Mouse (Mus musculus): ENCODE results near the gene Cacna2d4. TPM values are rescaled to one million over a fixed set of nuclear protein-coding genes. Genes with fewer than 3 reads are reported as not detected.
"Not testable (repeated sequence)": the region's sequence is repeated elsewhere in the genome, so short reads cannot be mapped to it uniquely, and the experiment has no call there.

The Cacna2d4 gene
- total RNA-seq, 1 experiment: 0.04 TPM

DNA sequence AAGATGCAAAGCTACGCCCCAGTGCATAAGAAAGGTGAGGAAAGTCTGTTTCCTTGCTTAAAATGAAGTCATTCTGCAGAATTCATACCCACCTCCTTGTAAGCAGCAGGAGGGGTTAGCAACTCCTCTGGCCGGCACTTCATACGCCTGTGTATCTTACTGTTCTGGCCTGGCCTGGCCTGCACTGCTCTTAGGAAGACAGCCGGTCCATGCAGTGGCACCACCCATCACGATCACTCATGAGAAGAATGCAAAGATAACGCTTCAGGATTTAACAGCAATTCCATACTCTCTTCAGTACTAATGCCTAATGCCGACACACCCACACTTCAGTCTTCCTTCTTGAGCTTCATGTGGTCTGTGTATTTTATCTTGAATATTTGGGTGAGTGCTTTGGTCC is 32.0 kb upstream of the Cacna2d4 start:
- Histone ChIP-seq H3K4me1 (ENCODE audit: control insufficient read depth in 2 of 2, insufficient read depth in 2 of 2, low read length in 2 of 2, poor library complexity in 1 of 2) (peaks cover 0 to 10% of the 10 kb centered on the region in 2 experiments; a peak in 1 of 4 replicates), H3K27ac (ENCODE audit: insufficient read depth, low read depth, low read length, poor library complexity, severe bottlenecking) (no peak overlapping the region)
- in situ Hi-C loops (cut with MboI; ENCODE audit: low sequenced_read_pairs in 2 of 2, unreplicated experiment in 2 of 2): no loop called here

DNA sequence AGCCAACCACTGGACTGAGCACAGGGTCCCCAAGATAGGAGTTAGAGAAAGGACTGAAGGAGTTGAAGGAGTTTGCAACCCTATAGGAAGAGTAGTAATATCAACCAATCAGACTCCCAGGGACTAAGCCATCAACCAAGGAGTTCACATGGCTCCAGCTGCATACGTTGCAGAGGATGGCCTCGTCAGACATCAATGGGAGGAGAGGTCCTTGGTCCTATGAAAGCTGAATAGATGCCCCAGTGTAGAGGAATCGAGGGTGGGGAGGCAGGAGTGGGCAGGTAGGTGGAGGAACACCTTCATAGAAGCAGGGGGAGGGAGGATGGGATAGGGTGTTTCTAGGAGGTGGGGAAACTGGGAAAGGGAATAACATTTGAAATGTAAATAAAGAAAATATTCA is 31.4 kb upstream of the Cacna2d4 start:
- H3K4me3 ChIP-seq (ENCODE audit: insufficient read depth in 1 of 2, low read depth in 1 of 2, low read length in 2 of 2, poor library complexity in 1 of 2, severe bottlenecking in 1 of 2): no peak overlapping the region
- H3K27ac ChIP-seq (ENCODE audit: insufficient read depth, low read depth, low read length, poor library complexity, severe bottlenecking): no peak overlapping the region
- peaks cover 2% of the 10 kb centered on the region; the same call in 1 of the 2 replicates for H3K36me3 ChIP-seq (ENCODE audit: control insufficient read depth, insufficient read depth, low read length, poor library complexity, severe bottlenecking)
- in situ Hi-C loops (cut with MboI; ENCODE audit: low sequenced_read_pairs in 2 of 2, unreplicated experiment in 2 of 2): no loop called here
- no peak overlapping the region for H3K9ac ChIP-seq (ENCODE audit: insufficient read depth, low read depth, low read length, poor library complexity, severe bottlenecking)
- peaks cover 0 to 6% of the 10 kb centered on the region in 2 experiments; a peak in 1 of 4 replicates for H3K4me1 ChIP-seq (ENCODE audit: control insufficient read depth in 2 of 2, insufficient read depth in 2 of 2, low read length in 2 of 2, poor library complexity in 1 of 2)
- no peak for DNase-seq (ENCODE audit: low read depth, low spot score)
- H3K9me3 ChIP-seq (ENCODE audit: control insufficient read depth, insufficient read depth, low read depth, low read length): no peaks in the 10 kb centered on the region
- no peak for TF ChIP-seq MAFK (IDR thresholded peaks at IDR 0.05; ENCODE audit: insufficient read depth, low read depth, low read length)
- TF ChIP-seq ZNF384 (IDR thresholded peaks at IDR 0.05; ENCODE audit: low read depth, low read length): no peak
- TF ChIP-seq CHD2 (IDR thresholded peaks at IDR 0.05; ENCODE audit: low read depth, low read length): no peak
- TF ChIP-seq ZC3H11A (IDR thresholded peaks at IDR 0.05; ENCODE audit: borderline replicate concordance, low read depth, low read length): no peak
- TF ChIP-seq HCFC1 (IDR thresholded peaks at IDR 0.05; ENCODE audit: borderline replicate concordance, insufficient read depth, low read length): no peak

More for the DNA sequence above, 32.0 kb upstream of the Cacna2d4 start:
- no peak for TF ChIP-seq MAFK (IDR thresholded peaks at IDR 0.05; ENCODE audit: insufficient read depth, low read depth, low read length)
- no peak for TF ChIP-seq ZC3H11A (IDR thresholded peaks at IDR 0.05; ENCODE audit: borderline replicate concordance, low read depth, low read length)
- TF ChIP-seq CHD2 (IDR thresholded peaks at IDR 0.05; ENCODE audit: low read depth, low read length): no peak
- TF ChIP-seq ZNF384 (IDR thresholded peaks at IDR 0.05; ENCODE audit: low read depth, low read length): no peak
- TF ChIP-seq HCFC1 (IDR thresholded peaks at IDR 0.05; ENCODE audit: borderline replicate concordance, insufficient read depth, low read length): no peak
- no peak overlapping the region for H3K4me3 ChIP-seq (ENCODE audit: insufficient read depth in 1 of 2, low read depth in 1 of 2, low read length in 2 of 2, poor library complexity in 1 of 2, severe bottlenecking in 1 of 2)
- no peak for DNase-seq (ENCODE audit: low read depth, low spot score)
- H3K9ac ChIP-seq (ENCODE audit: insufficient read depth, low read depth, low read length, poor library complexity, severe bottlenecking): no peak overlapping the region
- peaks cover 2% of the 10 kb centered on the region; the same call in 1 of the 2 replicates for H3K36me3 ChIP-seq (ENCODE audit: control insufficient read depth, insufficient read depth, low read length, poor library complexity, severe bottlenecking)
- H3K9me3 ChIP-seq (ENCODE audit: control insufficient read depth, insufficient read depth, low read depth, low read length): no peaks in the 10 kb centered on the region

DNA sequence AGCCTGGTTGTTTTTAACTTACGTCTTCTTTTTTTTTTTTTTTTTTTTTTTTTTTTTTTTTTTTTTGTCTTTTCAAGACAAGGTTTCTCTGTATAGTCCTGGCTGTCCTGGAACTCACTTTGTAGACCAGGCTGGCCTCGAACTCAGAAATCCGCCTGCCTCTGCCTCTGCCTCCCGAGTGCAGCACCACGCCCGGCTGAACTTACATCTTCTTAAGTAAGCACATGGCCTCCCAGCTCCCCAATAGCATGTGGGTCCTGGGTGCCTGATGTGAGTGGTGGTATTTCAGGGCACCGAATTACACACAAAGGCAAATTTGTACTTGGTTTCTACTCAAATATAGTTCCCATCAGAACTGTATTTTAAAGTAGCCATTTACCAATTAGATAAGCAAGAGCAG is 30.3 kb upstream of the Cacna2d4 start:
- H3K9ac ChIP-seq (ENCODE audit: insufficient read depth, low read depth, low read length, poor library complexity, severe bottlenecking); in situ Hi-C loops (cut with MboI; ENCODE audit: low sequenced_read_pairs in 2 of 2, unreplicated experiment in 2 of 2); DNase-seq (ENCODE audit: low read depth, low spot score); H3K36me3 ChIP-seq (ENCODE audit: control insufficient read depth, insufficient read depth, low read length, poor library complexity, severe bottlenecking); H3K4me1 ChIP-seq (ENCODE audit: control insufficient read depth in 2 of 2, insufficient read depth in 2 of 2, low read length in 2 of 2, poor library complexity in 1 of 2); H3K9me3 ChIP-seq (ENCODE audit: control insufficient read depth, insufficient read depth, low read depth, low read length); H3K4me3 ChIP-seq (ENCODE audit: insufficient read depth in 1 of 2, low read depth in 1 of 2, low read length in 2 of 2, poor library complexity in 1 of 2, severe bottlenecking in 1 of 2); H3K27ac ChIP-seq (ENCODE audit: insufficient read depth, low read depth, low read length, poor library complexity, severe bottlenecking): not testable (repeated sequence)

DNA sequence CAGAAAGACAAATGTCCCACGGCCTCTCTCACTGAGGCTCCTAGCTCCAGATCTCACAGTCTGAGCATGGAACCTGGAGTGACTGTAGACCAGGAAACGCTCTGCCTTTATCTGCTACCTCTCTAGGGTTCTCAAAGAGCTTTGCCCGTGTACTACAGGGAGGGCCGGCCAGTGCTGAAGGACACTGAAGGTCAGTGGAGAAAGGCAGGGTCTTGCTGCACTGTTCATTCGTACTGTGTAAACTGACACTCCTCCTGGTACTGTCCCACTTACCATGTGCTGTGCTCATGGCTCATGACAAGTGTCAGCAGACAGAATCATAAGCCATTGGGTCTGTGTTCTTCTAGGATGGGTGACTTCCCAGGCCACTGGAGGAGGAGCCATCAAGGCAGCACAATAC is 23.0 kb upstream of the Cacna2d4 start:
- Histone ChIP-seq H3K4me3 (ENCODE audit: insufficient read depth in 1 of 2, low read depth in 1 of 2, low read length in 2 of 2, poor library complexity in 1 of 2, severe bottlenecking in 1 of 2) (no peak overlapping the region), H3K9me3 (ENCODE audit: control insufficient read depth, insufficient read depth, low read depth, low read length) (no peaks in the 10 kb centered on the region), H3K27ac (ENCODE audit: insufficient read depth, low read depth, low read length, poor library complexity, severe bottlenecking) (no peak overlapping the region), H3K36me3 (ENCODE audit: control insufficient read depth, insufficient read depth, low read length, poor library complexity, severe bottlenecking) (peaks cover 5% of the 10 kb centered on the region; the same call in 1 of the 2 replicates), H3K4me1 (ENCODE audit: control insufficient read depth in 2 of 2, insufficient read depth in 2 of 2, low read length in 2 of 2, poor library complexity in 1 of 2) (no peaks in the 10 kb centered on the region), H3K9ac (ENCODE audit: insufficient read depth, low read depth, low read length, poor library complexity, severe bottlenecking) (no peak overlapping the region)
- TF ChIP-seq CHD2 (IDR thresholded peaks at IDR 0.05; ENCODE audit: low read depth, low read length): no peak
- no peak for TF ChIP-seq MAFK (IDR thresholded peaks at IDR 0.05; ENCODE audit: insufficient read depth, low read depth, low read length)
- TF ChIP-seq HCFC1 (IDR thresholded peaks at IDR 0.05; ENCODE audit: borderline replicate concordance, insufficient read depth, low read length): no peak
- no peak for TF ChIP-seq ZNF384 (IDR thresholded peaks at IDR 0.05; ENCODE audit: low read depth, low read length)
- TF ChIP-seq ZC3H11A (IDR thresholded peaks at IDR 0.05; ENCODE audit: borderline replicate concordance, low read depth, low read length): no peak
- in situ Hi-C loops (cut with MboI; ENCODE audit: low sequenced_read_pairs in 2 of 2, unreplicated experiment in 2 of 2): no loop called here
- DNase-seq (ENCODE audit: low read depth, low spot score): no peak

DNA sequence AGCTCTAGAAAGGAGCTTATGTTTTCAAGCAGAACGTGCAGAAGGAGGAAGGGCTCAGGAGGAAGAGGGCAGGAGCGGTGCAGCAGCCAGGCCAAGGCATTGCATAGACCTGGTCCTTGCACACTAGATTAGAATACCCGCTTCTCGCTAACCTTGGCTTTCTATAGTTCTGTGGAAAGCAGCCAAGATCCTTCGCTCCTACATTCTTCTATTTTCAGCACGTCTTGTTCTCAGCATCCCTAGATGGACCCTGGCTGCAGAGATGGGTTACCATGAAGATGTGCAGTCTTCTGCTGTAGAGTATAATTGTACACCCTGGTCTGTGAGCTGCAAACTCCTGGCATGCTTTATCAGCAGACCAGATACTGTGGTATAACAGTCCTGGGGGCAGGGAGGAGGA is 22.1 kb upstream of the Cacna2d4 start:
- peaks cover 5% of the 10 kb centered on the region; the same call in 1 of the 2 replicates for H3K36me3 ChIP-seq (ENCODE audit: control insufficient read depth, insufficient read depth, low read length, poor library complexity, severe bottlenecking)
- H3K4me1 ChIP-seq (ENCODE audit: control insufficient read depth in 2 of 2, insufficient read depth in 2 of 2, low read length in 2 of 2, poor library complexity in 1 of 2): no peaks in the 10 kb centered on the region
- TF ChIP-seq ZC3H11A (IDR thresholded peaks at IDR 0.05; ENCODE audit: borderline replicate concordance, low read depth, low read length): no peak
- no peak for TF ChIP-seq CHD2 (IDR thresholded peaks at IDR 0.05; ENCODE audit: low read depth, low read length)
- TF ChIP-seq HCFC1 (IDR thresholded peaks at IDR 0.05; ENCODE audit: borderline replicate concordance, insufficient read depth, low read length): no peak
- no peak for TF ChIP-seq ZNF384 (IDR thresholded peaks at IDR 0.05; ENCODE audit: low read depth, low read length)
- no peak for TF ChIP-seq MAFK (IDR thresholded peaks at IDR 0.05; ENCODE audit: insufficient read depth, low read depth, low read length)

More for the DNA sequence above, 22.1 kb upstream of the Cacna2d4 start:
- in situ Hi-C loops (cut with MboI; ENCODE audit: low sequenced_read_pairs in 2 of 2, unreplicated experiment in 2 of 2): no loop called here
- Histone ChIP-seq H3K9me3 (ENCODE audit: control insufficient read depth, insufficient read depth, low read depth, low read length) (no peaks in the 10 kb centered on the region), H3K9ac (ENCODE audit: insufficient read depth, low read depth, low read length, poor library complexity, severe bottlenecking) (no peak overlapping the region), H3K27ac (ENCODE audit: insufficient read depth, low read depth, low read length, poor library complexity, severe bottlenecking) (no peak overlapping the region), H3K4me3 (ENCODE audit: insufficient read depth in 1 of 2, low read depth in 1 of 2, low read length in 2 of 2, poor library complexity in 1 of 2, severe bottlenecking in 1 of 2) (no peak overlapping the region)
- DNase-seq (ENCODE audit: low read depth, low spot score): no peak

Data from ES-E14 (cell line).